Mouse (Mus musculus) kidney, adult 2 months (tissue): Measurements from ENCODE around the gene Cyp11a1. TPM values are rescaled to one million over a fixed set of nuclear protein-coding genes. Genes with fewer than 3 reads are reported as not detected.

Source experiments
- DNase-seq: peaks from one replicate; pipeline ENCODE4 v3.0.0; 2021
- H3K27ac ChIP-seq: fragments of 200-500 bp; 2 replicates; pipeline ENCODE4 v1.5.1; 2012; ENCODE audit warnings: low read depth, low read length, control low read depth, inconsistent platforms; ENCODE audit not compliant: insufficient read depth
- H3K27me3 ChIP-seq: fragments of 200-500 bp; replicated peaks from 2 replicates; pipeline ENCODE4 v1.6.1; 2012; ENCODE audit warnings: mild to moderate bottlenecking, moderate library complexity, low read length, inconsistent platforms; ENCODE audit not compliant: control insufficient read depth, insufficient read depth
- H3K36me3 ChIP-seq: fragments of 200-500 bp; 2 replicates; pipeline ENCODE4 v1.6.1; 2012; ENCODE audit warnings: mild to moderate bottlenecking, moderate library complexity, low read length, inconsistent platforms; ENCODE audit not compliant: control insufficient read depth, insufficient read depth
- H3K4me1 ChIP-seq: fragments of 200-500 bp; 2 replicates; pipeline ENCODE4 v1.6.1; 2011; ENCODE audit warnings: low read length; ENCODE audit not compliant: control insufficient read depth, insufficient read depth
- H3K4me3 ChIP-seq: fragments of 200-500 bp; 2 replicates; pipeline ENCODE4 v1.5.1; 2011; ENCODE audit warnings: mild to moderate bottlenecking, low read depth, low read length, control low read depth; ENCODE audit not compliant: insufficient read depth
- CTCF ChIP-seq: fragments of 200-500 bp; conservative IDR thresholded peaks from 2 replicates; pipeline ENCODE4 v1.5.1; 2011; ENCODE audit warnings: low read depth, mild to moderate bottlenecking, control low read depth, low read length, moderate library complexity, mixed read lengths; ENCODE audit not compliant: insufficient read depth, insufficient read length
- POLR2A ChIP-seq: fragments of 200-500 bp; IDR thresholded peaks from one replicate; pipeline ENCODE4 v1.6.1; 2011; ENCODE audit warnings: low read depth, low read length, control low read depth
- WGBS: fragments of 180-500 bp; shearing (Covaris S2); methylation state at CpG from one replicate; pipeline ENCODE4 v1.1.7; 2018; 5-methylcytosine and 5-hydroxymethylcytosine counted together
- polyA plus RNA-seq: library from polyadenylated mRNA; depleted of rRNA; stranded (reverse); fragments of >200 nt; gene quantifications from 2 replicates; pipeline ENCODE4 v1.2.3, GENCODE M21; 2012

Cyp11a1 gene
- polyA plus RNA-seq, 1 experiment: 0.16 TPM

GRCm38 (mm10) chr9:57961863-57962778 is 44.1 kb upstream of the Cyp11a1 start:
- Histone ChIP-seq H3K27ac (peak overlapping the region; percentile 1; the same call in 1 of the 2 replicates), H3K4me1 (no peaks in the 10 kb centered on the region), H3K27me3 (no peaks in the 10 kb centered on the region), H3K4me3 (no peak overlapping the region), H3K36me3 (no peaks in the 10 kb centered on the region)
- 48% methylated on average over 17 of the region's 17 CpGs for WGBS
- DNase-seq: no peak
- no peak for TF ChIP-seq POLR2A
- TF ChIP-seq CTCF: no peak

GRCm38 (mm10) chr9:57963249-57963997 is 42.8 kb upstream of the Cyp11a1 start:
- 87% methylated on average over 4 of the region's 4 CpGs for WGBS
- no peaks in the 10 kb centered on the region for H3K27me3 ChIP-seq
- DNase-seq: no peak
- H3K4me1 ChIP-seq: no peaks in the 10 kb centered on the region
- no peak overlapping the region for H3K4me3 ChIP-seq
- TF ChIP-seq POLR2A (no peak), CTCF (no peak)
- no peaks in the 10 kb centered on the region for H3K36me3 ChIP-seq
- no peak overlapping the region for H3K27ac ChIP-seq

DNA sequence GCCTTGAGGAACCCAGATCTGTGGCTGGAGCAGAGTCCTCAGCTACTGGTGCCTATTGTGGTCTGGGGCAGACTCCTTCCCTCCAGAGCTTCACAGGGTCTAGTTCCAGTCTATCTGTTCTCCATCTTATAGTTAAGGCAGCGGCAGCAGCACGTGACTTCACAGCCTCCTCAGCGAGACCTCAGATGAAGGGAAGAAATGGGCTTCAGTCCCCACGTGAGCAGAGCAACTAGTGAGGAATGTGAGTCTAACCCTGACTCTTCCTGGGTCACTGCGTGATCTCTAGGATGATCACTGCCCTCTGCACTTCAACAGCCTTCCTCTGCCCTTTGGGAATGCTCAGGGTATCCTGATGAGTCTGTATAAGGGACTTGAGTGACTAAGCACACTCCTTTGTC is 42.2 kb upstream of the Cyp11a1 start:
- Histone ChIP-seq H3K27ac (no peak overlapping the region), H3K27me3 (no peaks in the 10 kb centered on the region), H3K4me3 (no peak overlapping the region), H3K36me3 (no peaks in the 10 kb centered on the region), H3K4me1 (no peaks in the 10 kb centered on the region)
- 87% methylated on average over 5 of the region's 5 CpGs for WGBS
- TF ChIP-seq CTCF (no peak), POLR2A (no peak)
- DNase-seq: no peak

DNA sequence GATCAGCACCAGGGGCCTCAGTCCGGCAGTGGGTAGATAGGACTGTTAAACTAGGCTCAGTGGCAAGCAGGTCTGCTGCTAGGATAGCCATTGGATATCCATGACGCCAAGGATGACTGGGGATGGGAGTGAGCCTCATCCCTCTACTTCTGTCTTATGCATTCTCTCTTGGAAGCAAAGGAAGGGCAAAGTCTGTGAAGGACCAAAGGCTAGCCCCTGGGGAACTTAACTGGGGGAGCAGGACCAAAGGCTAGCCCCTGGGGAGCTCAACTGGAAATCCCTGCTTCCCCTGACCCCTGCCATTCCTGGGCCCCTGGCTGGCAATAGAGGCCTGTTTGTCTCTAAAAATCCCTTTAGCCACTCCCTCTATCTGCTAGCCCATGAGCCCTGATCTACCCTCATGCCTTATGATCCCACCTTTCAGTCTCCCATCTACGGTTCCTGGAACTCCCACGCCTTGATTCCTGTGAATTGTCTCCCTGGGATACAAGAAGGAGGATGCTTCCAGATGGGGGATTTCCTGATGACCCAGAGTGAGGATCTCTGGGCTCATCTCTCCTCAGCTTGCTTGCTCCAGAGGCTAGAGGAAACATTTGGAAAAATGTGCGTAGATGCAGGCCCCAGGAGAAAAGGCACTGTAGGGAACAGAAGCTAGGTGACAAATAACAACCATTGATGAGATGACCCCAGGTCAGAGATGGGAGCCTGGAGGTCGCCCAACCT is 41.5 kb upstream of the Cyp11a1 start:
- Histone ChIP-seq H3K4me3 (no peak overlapping the region), H3K27ac (peak overlapping the region; percentile 57), H3K4me1 (no peaks in the 10 kb centered on the region), H3K36me3 (no peaks in the 10 kb centered on the region), H3K27me3 (no peaks in the 10 kb centered on the region)
- WGBS: 76% methylated on average over 6 of the region's 6 CpGs
- TF ChIP-seq CTCF (no peak), POLR2A (no peak)
- DNase-seq: no peak

GRCm38 (mm10) chr9:57965281-57966185 is 40.7 kb upstream of the Cyp11a1 start:
- Histone ChIP-seq H3K36me3 (no peaks in the 10 kb centered on the region), H3K4me1 (no peaks in the 10 kb centered on the region), H3K4me3 (no peak overlapping the region), H3K27me3 (no peaks in the 10 kb centered on the region), H3K27ac (peak overlapping the region; percentile 73)
- DNase-seq: peak; percentile 59
- TF ChIP-seq CTCF (no peak), POLR2A (no peak)
- WGBS: 68% methylated on average over 12 of the region's 12 CpGs

GRCm38 (mm10) chr9:57967237-57967960 is 38.8 kb upstream of the Cyp11a1 start:
- Histone ChIP-seq H3K27me3 (no peaks in the 10 kb centered on the region), H3K27ac (no peak overlapping the region), H3K4me1 (no peaks in the 10 kb centered on the region), H3K36me3 (no peaks in the 10 kb centered on the region), H3K4me3 (no peak overlapping the region)
- TF ChIP-seq CTCF (no peak), POLR2A (no peak)
- WGBS: 70% methylated on average over 14 of the region's 14 CpGs
- no peak for DNase-seq
